Mouse (Mus musculus): Measurements from ENCODE around the gene Lin9. TPM values are rescaled to one million over a fixed set of nuclear protein-coding genes. Genes with fewer than 3 reads are reported as not detected.
"Not testable (repeated sequence)": the region's sequence is repeated elsewhere in the genome, so short reads cannot be mapped to it uniquely, and the experiment has no call there.

Lin9 gene
- polyA plus RNA-seq (2012; rRNA removed): 2.7 and 3.9 TPM in 2 replicates

DNA sequence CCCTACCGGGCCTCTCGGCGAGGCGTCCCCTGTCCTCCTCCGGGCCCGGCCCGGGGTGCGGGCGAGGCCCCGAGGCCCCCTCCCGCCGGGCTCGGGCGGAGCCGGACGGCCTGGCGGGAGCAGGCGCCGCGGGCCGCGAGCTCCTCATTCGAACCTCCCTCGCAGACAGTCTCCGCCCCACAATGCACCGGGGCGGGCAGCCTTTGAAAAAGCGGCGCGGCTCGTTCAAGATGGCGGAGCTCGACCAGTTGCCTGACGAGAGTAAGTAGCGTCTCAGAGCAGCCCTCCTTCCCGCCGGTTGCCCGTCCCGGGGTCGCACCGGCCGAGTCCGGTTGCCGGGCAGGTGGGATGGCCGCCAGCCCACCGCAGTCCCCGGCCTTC lies at the start of gene Lin9:
Gene Lin9, plus strand, starts transcription at position 14 of the 381 bp plus-strand sequence.
- no peak for DNase-seq (ENCODE audit: low read depth)

DNA sequence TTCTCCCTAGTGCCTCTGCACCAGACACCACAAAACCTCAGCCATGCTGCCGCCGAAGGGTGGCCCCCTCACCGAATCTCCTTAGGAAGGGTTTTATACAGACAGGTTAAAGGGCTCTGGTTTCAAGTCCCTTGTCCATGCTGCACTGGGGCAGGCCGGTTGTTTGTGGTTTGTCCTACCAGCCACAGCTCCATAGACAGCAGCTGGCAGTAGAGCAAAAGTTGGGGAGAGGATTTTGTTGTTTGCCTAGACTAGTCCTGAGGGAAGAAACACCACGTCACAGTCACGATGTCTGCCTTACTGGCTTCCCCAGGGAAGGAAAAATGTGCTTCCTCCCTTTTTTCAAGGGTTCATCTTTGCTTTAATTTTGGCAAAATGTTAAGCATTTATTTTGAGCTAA lies 40.4 kb upstream of the Lin9 start:
- DNase-seq (ENCODE audit: low read depth): no peak

DNA sequence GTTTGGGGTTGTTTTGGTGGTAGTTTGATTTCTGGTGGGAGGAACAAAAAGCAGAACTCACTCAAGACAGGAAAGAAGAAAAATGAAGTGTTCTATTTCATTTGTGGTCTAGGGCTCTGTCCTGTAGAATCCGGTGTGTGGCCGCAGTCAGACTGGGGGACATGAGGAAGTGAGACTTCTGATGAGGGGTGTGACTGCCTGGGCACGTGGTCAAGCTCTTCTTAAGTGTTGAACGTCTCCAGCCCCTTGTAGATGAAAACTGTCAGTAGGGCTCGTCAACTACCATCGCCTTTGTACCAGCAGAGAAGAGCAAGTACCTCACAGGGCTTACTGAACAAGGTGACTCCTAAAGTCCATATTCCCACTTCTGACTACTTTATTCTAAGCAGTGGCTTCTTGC lies 39.1 kb upstream of the Lin9 start:
- no peak for DNase-seq (ENCODE audit: low read depth)

DNA sequence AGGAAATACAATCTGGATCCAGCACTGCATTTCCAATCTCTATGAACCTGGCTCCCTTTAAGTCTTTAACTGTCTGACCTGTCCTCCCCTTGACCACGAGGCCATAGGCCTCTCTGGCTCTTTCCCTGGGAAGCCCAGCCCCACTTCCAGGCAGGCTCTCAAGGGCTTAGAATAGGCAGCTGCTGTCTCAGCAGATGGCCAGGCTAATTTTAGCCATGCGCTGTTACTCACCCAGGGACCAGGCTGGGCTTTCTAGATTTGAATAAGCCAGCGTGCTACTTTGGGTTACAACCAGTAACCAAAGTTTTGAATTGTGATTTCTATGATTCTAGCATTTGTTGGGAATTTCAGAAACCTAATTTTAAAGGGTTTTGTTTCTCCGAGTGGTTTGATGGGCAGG lies 36.4 kb upstream of the Lin9 start:
- DNase-seq (ENCODE audit: low read depth): no peak

DNA sequence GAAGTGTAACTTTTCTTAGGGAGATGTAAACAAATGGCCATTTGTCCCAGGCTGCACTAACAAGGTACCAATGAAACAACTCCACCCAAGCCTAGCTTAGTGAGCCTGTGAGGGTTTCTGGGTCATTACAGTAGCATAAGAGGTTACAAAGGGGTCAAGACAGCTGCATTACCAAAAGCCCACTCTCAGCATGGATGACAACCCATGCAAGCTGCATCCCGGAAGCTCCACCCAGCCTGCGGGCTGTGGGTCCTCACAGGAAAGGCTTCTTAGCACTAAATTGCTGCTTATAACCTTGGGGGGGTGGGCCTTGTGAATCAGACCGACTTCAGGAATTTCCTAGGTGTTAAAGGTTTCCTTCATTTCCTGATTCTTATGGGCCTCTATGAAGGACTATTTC lies 34.8 kb upstream of the Lin9 start:
- no peak for DNase-seq (ENCODE audit: low read depth)

DNA sequence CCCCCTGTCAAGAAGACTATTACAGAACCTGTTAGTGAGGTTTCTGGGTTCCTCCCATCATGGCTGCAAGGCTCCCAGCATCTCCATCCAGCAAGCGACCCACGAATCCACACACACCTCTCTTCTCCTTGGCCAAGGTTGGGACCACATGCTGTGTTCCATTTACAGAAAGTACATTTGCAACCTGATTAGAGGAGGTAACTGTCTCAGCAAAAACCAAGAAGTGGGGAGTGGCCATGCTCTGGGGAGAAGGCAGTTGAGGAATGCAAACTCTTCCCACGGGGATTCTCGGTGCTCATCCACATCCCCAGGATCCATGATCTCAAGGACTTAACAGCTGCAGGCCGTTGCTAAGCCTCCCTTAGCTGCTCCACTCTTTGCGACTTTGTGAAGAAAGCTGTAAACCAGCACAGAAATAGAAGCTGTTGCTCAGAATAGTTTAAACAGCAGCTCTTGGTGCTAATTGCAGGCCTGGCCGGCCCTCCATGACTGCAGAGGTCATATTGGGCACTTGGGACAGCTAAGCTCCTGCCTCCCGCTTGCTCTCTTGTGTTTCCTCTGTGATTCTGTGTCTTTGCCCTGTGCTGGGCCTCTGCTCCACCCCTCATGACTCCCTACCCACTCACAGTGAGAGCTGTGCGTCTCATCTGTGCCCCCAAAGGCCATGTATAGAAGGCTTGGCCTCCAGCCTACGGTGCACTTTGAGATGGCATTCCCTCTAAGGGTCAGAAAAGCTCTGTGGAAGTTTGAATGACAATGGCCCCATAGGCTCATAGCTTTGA lies 34.0 kb upstream of the Lin9 start:
- DNase-seq (ENCODE audit: low read depth): no peak

DNA sequence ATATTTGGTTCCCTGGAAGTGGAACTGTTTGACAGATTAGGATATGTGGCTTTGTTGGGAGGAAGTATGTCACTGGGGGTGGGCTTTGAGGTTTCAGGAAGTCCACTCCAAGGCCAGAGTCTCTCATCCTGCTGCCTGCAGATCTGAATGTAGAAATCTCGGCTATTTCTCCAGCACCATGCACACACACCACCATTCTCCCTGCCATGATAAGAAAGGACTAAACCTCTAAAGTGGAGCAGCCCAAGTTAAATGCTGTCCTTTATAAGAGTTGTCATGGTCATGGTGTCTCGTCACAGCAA lies 33.4 kb upstream of the Lin9 start:
- DNase-seq (ENCODE audit: low read depth): no peak

DNA sequence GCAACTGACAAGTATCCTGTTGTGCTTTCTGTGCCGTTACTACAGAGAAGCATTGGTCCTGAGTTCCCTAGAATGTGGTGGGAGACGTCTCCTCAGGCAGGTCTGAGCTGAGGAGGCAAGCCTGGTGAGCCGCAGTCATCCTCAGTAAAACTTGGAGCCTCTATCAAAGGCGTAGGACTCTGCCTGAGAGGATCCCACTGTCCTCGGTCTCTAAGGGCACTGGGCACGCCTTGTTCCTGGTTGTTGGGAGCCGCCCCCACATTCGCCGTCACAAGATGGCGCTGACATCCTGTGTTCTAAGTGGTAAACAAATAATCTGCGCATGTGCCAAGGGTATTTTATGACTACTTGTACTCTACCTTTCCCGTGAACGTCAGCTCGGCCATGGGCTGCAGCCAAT lies 29.1 kb upstream of the Lin9 start:
- not testable (repeated sequence) for DNase-seq (ENCODE audit: low read depth)

DNA sequence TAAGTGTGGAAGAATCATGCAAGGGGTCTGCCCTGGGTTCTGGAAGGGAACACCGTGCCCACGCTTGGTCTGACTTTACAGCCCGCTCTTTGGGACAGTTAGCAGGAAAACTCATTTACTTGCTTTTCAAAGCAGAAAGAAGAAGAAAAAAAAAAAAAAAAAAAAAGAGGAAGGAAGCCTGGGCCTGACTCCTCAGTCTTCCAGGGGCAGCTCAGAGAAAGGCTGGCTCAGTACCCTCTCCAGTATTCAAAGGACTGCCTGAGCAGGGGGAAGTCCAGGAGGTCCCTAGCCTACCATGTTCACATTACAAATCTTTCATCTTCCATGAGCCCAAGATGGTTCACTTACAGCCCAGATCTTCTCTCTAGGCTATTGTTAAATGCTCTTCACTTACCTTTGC lies 24.2 kb upstream of the Lin9 start:
- DNase-seq (ENCODE audit: low read depth): no peak

DNA sequence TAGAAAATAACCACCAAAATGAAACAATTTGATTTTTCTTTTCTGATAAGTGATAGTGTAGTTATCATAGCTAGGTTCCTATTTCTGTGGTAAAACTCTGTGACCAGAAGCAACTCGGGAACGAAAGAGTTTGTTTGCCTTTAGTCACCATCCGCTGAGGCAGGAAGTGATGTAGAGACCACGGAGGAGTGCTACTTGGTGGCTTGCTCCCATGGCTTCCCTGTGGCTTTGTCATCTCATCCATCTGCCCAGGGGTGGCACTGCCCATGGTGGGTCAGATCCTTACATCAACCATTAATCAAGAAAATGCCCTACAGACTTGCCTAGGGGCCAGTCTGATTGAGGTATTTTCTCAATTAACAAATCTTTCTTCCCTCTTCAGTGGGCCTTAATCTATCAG lies 18.6 kb upstream of the Lin9 start:
- no peak for DNase-seq (ENCODE audit: low read depth)

DNA sequence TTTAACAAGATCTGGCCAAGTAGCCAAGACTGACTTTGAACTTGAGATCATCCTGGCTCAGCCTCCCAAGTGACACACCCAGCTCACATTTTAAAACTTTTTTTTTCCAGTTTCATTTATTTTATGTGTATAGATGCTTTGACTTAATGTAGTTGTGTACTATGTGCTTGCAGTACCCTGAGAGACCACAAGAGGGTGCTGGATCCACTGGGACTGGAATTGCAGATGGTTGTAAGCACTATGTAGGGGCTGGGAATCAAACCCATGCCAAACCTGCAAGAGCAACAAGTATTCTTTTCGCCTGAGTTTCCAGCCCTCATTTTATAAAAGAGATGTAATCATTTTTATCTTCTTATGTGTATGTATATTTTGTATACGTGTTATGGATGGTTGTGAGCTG lies 17.0 kb upstream of the Lin9 start:
- no peak for DNase-seq (ENCODE audit: low read depth)

DNA sequence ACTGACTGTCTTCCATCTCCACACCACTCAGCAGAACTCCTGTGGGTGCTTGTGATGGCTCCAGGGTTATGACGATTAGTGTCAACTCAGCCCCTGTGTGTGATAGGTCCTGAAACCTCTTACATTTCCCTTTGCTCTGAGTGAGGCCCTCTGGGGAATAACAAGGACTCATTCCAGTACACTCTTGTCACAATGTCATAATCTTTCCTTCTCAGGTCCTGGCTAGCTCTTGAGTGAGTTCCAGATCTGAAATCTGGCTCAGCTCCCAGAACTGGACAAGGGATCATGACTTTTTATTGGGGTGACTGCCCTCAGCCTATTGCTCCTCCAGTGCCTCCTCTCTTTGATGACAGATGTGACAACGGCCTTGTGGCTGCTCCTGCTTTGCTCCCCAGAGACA lies 14.8 kb upstream of the Lin9 start:
- DNase-seq (ENCODE audit: low read depth): no peak

DNA sequence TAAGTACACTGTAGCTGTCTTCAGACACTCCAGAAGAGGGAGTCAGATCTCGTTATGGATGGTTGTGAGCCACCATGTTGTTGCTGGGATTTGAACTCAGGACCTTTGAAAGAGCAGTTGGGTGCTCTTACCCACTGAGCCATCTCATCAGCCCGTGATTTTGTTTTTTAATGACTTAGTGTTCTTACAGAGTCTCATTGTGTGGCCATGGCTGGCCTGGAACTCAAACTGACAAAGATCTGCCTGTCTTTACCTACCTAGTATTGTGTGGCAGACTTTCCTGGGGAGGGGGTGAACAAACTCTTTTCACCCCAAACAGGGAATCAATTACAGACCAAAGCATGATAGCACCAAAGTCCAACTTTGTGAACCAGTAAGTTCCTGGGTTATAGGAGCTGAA lies 3.2 kb upstream of the Lin9 start:
- DNase-seq (ENCODE audit: low read depth): not testable (repeated sequence)

DNA sequence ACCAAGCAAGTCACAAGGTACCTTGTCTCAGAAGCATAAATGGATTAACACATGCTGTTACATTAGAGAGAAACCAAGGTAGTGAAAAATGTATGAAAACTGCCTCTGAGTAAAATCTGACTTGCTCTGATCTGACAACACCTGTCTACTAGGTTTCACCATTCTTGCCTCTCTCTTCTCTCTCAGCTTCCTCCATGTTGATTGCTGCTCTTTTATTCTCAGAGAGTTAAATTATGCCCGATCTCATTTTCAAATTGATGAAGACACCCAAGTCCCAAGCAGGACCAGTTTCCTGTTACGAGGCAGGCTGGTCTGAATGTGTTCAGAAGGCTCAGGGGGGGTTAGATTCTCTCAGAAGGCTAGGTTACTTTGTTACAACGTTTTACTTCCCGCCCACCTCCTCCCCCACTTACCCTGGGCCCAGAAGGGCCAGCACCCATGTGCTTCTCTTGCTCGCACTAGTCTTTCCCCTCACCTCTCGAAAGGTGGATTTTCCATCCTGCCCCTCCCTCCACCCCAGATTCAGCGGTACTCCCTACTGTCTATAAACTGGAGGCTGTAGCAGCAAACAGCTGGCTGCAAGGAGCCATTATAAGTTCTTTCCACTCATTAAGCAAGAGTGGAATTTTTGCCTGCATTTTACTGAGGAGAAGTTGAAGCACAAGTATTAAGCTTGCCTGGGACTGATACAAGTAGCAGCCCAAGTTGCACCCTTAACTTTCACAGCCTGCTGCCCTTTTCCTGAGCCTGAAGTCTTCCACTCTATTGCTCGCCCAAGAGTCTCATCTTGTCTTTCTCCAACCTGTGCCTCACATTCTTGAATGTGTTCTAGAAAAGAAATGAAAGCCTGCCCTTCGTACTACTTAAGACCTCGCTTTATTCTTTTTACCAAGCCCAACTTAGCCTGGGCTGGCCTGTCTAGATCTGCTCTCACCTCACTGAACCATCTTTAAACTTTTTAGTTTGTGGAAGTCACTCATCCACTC lies 1.2 kb upstream of the Lin9 start:
- no peak for DNase-seq (ENCODE audit: low read depth)

DNA sequence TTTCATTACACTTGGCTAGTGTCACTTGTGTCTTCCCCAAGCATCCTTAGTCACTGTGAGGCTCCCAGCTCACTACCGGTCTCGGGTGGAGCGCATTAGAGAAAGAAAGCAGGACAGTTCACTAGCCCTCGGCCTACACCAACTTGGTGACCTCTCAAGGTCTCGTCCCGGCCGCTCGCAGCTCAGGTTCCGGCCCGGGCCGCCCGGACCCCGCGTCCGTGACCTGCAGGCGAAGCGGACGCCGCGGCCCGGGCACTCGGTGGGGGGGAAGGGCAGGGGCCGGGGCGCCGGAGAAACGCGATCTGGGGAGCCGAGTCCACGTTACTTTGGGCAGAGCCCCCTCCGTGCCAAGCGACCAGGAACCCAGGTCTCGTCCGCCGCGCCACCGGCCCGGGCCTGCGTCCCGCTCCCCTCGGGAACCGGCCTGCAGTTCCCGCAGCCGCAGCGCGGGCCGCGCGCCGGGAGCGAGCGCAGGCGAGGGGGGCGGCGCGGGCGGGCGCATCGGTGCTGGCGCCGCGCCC lies 285 bp upstream of the Lin9 start:
- no peak for DNase-seq (ENCODE audit: low read depth)

DNA sequence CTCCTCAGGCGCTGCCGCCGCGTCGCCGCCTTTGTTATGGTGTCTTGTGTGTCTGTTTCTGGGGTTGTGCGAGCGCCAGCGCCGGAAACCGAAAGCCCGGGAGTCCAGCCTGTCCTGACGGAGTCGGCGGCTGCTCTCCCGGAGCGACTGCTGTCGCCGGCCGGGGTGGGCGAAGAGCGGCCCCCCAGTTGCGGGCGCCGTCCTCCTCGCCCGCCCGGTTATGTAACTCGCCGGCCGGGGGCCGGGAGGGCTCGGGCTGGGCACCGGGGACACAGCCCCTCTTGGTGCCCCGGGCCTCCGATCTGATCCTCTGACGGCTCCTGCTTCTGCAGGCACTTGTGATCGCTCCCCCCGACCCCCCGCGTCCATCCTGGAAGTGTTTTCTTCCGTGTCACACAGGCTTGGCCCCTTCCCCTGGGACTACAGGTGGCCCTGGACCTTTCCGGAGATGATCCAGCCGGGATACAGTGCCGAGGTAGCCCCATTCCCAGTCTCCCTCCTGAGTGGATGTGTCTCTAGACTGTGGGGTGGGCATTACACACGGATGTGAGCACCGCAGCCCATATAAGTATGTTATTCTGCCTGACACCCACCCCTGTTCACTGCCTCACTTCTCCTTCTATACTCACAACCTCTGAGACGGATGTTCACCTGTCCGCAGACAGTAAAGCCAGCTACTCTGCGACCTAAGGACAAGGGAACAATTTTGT lies 723 bp downstream of the Lin9 start:
- no peak for DNase-seq (ENCODE audit: low read depth)

DNA sequence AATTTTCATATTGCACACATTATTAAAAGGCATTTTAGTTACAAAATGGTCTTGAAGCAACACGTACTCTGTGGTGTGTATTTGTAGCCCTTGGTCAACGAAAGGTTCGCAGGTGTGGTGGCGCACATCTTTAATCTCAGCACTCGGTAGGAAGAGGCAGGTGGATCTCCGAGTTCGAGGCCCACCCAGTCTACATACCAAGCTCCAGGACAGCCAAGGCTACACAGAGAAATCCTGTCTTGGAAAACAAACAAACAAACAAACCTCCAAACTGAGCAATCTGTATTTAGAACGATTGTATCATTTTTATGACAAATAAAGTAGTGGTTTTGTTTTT lies 1.2 kb downstream of the Lin9 start:
- no peak for DNase-seq (ENCODE audit: low read depth)

DNA sequence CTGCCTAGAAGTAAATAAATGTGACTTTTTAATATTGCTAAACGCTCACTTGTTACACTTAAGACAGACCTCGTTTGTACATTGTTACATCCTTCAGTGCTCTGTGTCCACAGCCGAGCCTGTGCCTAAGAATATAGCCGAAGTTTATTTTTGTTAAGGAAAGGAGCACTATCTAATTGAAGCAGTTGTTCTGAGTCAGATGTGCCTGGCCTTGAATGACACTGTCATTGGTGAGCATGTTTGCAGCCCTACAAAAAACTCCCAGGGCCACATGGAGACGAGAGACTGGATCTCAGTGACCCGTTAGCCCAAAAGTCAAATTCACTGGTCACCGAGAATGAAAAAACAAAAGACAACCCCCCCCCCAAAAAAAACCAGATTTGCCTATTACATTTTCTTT lies 50.3 kb downstream of the Lin9 start:
- no peak for DNase-seq (ENCODE audit: low read depth)

DNA sequence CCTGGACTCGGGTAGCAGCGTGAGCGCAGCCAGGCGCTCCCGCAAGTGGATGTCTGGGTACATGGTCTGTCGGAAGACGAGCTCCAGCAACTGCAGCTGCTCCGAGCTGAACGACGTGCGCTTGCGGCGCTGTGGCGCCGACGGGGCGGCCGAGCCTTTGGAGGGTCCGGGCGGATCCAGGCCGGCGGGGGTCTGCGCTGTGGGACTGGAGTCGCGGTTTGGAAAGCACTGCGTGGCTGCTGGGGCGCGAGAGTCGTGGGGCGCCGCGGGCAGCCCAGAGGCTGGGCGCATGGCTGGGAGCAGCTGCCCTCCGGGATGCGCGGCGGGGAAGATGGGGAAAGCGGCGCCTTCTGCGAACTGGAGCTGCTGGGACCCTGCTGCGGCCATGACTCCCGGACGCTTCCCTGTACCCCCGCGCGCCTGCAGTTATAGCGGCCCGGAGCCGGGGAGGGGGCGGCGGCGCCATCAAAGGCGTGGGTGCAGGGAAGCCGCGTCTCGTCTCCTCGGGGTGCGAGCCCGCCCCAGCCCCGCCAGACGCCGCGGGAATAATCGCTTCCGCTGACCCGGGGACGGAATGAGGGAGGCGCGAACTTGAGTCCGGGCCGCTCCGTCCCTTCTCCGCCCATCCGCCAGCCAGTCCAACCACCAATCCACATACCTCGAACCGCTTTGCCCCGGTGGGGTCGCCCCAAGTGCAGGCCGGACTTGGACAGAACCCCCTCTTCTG lies 55.8 kb downstream of the Lin9 start, which contains the start of gene Mixl1:
Gene Mixl1, minus strand, starts transcription at position 409 of the 727 bp plus-strand sequence.
- no peak for DNase-seq (ENCODE audit: low read depth)

DNA sequence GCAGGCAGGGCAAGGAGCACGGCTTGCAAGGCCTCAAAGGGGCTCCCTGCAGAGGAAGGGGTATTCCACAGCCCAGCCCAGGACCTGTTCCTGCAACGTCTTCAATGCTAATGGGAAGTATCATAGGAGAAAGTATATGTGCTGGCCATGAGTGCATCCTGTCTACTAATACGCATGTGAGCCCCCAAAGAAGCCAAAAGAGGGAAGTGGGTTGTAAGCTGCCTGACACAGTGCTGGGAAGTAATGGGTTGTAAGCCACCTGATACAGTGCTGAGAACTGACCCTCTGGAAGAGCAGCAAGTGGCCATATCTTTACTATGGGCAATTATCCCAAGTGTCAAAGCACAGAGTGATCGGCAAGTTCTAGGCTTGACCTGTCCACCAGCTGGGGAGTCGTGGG lies 57.1 kb downstream of the Lin9 start:
- DNase-seq (ENCODE audit: low read depth): no peak

DNA sequence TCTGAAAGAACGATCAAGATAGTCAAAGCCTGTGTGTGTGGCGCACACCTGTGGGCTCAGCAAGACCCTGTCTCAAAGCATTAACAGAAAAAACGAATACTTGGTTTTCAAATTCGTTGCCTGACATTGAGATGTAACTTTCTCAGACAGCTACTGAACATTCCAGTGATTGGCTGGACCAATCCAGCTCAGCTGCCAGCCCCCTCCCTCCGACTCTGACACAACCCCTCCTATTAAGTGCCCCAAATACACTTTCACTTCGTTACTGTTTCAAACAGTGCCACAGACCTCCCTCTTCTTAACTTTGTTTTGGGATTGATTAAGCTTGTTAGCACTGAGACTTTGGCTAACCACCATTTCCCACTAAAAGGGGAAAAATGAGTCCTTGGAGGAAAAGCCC lies 62.5 kb downstream of the Lin9 start:
- no peak for DNase-seq (ENCODE audit: low read depth)

DNA sequence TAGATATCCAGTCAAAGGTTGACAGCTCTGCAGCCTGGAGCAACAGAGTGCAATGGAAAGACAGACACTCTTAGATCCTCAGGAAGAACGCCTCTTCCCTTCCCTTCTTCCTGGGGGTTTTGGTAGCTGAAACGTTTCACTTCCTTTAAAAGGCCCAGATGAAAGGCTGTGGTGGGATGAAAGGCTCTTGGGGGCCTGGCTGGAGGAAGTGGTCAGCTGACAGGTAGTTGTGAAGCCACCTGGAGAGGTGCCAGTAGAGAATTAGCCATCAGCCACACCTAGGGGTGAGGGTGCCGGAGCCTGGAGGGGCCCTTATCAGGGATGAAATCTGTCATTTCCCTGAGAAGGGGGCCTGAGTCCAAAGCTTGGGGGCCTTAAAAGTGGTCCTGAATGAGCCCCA lies 66.4 kb downstream of the Lin9 start:
- no peak for DNase-seq (ENCODE audit: low read depth)

Data from gonadal fat pad, adult 2 months (tissue).